Mouse (Mus musculus) adrenal gland, adult 2 months (tissue): ENCODE data around the gene Sec24b. TPM values are rescaled to one million over a fixed set of nuclear protein-coding genes. Genes with fewer than 3 reads are reported as not detected.
A peak's percentile ranks its signal among the peaks of the same experiment; 100 is the strongest.

Source experiments
- DNase-seq: peaks from one replicate; pipeline ENCODE4 v3.0.0; 2021
- polyA plus RNA-seq: library from polyadenylated mRNA; depleted of rRNA; stranded (reverse); fragments of >200 nt; gene quantifications from 2 replicates; pipeline ENCODE4 v1.2.3, GENCODE M21; 2012
- total RNA-seq, 2 experiments: library from RNA; stranded (reverse); gene quantifications; 2 replicates each; pipeline ENCODE4 v1.2.3; 2021

Gene Sec24b
- total and polyA plus RNA-seq, 3 experiments, result 50.5 to 82.5 (median 74.0) TPM

DNA sequence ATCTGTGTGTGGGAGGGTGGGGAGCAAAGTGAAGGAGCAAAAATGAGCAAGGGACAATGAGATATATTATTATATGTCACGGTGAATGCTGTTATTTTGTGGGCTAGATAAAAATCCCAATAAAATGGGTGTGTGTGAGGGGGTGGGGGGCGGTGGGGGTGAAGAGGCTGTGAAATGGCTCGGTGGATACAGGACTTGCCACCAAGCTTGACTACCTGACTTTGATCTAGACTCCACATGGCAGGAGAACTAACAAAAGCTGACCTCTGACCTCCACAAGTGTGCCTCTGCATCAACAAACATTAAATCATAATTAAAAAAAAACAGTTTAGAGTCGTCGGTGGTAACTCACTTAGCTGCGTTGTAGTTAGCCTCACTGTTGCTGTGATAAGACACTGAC is 81.8 kb downstream of the Sec24b start:
- DNase-seq, result no peak

DNA sequence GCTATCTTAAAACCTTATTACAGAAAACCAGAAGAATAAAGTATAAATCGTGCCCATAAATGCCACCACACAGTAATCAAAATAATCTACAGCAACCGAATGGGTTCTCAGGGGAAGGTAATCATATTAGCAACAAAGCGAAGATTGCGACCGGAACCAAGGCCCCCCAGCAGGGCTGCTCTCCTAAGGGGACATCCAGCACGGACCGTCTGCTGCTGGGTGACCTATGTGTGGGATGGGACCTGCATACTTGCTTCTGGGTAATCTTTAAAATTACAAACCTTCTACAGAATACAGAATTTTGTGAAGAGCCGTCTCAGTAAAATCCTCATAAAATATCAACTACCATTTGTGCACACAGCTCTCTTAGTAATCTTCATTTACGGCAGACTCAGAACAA is 82.6 kb downstream of the Sec24b start:
- DNase-seq, result no peak

DNA sequence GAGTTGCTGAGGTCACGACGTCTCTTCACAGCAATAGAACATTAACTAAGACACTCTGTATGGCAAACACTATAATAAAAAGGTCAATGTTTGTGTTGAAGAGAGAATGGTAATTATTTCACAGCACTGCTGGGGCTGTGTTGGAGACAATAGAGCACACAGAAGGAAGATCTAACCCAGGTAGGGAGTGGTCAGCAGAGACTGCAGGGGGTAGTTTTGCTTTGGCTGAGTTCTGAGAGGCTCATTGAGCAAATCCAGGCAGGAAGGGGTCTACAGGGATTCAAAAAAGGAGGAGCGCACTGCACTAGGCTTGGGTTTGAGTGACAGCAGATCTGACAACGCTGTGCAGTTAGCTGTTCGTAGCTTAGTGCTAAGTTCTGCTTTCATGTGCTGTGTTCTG is 85.0 kb downstream of the Sec24b start:
- DNase-seq, result no peak

DNA sequence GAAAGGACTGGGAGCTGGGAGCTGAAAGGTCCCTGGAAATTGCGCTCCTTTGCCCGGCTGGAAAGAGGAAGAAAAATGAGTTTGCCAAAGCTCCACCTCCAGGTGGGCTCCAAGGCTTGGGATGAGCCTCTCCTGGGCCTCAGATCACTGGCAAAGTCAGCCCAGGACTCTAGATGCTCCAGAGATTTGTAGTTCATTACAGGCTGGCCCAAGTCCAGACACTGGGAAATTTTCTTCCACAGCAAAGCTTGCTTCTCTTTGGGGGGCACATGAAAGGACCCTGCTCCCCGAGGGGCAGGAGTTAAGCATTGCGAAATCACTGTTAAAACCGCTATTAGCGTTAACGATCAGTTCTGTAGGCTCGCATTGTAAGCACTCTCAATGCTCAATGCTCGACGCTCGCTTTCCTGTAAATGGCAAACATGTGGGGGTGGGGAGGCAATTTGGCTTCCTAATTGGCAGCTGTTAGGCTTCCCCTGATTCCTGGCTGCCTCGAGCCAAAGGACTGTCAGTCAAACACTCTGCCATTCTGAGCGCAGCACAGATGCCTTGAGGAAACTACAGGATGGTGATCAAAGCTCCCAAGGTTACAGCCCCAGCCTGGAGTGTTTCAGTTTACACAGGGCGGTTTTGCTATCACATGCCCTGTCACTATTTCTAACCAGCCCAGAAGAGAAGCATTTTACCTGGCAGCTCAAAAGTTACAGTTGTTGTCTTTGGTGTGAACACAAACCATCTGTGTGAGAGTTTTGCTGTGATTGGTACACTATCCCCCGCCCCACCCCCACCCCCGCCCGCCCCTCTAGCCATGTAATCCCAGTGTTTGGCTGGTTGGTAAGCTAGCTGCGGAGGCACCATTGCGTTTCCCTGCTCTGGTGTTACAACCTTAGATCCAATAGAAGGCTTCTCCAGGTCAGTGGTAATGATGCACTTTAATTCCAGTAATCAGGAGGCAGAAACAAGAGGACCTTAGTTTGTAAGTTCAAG is 90.5 kb downstream of the Sec24b start:
- DNase-seq, result peak; percentile 32

DNA sequence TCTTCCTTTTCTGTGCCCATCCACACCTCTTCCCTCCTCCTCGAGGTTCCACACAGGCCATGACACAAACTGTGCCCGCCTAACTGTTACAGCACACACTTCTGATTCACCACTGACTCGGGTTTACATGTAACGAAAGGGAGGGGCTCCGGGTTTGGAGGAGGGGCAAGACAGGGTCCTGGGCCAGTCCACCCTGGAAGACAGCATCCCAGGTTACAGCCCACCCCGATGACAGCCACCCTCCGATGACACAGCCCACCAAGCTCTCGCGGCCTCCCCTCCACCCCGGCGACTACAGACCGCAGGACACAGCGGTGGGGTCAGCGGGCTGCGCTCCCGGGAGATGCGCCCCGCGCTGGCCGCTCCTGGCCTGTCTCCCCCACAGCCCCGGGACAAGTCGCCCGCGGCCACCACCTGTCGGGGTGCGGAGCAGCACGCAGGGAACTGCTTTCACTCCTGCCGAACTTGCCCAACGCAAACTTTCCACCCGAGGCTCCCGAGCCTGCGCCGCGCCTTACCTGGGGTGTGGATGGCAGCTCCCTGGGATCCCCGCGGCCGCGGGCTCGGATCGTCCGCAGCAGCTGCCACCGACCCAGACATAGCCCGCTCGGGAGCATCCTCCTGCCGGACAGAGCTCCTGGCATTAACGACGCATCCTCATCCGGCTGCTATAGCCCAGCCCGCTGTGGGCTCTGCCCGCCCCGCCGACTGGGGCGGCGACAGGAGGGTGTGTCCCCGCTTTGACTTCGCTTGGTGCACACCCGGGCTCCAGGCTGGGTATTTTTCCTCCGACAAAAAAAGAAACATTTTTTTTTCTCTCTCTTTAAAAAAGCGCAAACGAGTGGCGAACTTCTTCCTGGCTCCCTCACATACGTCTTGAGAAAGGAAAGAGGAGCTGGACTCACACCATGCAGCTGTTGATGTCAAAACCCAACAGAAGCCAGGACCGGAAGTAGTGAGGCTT is 91.6 kb downstream of the Sec24b start, which contains the start of gene Mcub:
Mcub (minus strand) TSS at position 775 of the 964 bp plus-strand sequence.
- DNase-seq, result peak; percentile 70

DNA sequence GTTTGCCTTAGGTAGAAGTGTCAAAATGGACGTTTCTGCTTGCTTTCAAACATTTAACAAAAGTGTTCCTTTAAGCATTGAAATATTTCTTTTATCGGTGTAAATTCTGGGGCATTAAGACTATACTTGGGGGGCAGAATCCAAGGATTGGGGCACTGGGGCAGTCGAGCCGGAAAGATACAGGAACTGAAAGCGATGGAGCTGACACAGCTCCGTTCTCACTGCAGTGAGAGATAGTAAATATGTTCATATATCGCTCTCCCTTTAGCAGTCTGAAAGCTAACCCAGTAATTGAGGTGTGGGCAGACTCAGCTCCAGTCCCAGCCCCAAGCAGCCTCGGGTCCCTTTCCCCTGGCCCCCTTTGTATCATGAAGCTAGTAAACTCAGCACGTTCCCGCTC is 92.3 kb downstream of the Sec24b start:
- no peak for DNase-seq

DNA sequence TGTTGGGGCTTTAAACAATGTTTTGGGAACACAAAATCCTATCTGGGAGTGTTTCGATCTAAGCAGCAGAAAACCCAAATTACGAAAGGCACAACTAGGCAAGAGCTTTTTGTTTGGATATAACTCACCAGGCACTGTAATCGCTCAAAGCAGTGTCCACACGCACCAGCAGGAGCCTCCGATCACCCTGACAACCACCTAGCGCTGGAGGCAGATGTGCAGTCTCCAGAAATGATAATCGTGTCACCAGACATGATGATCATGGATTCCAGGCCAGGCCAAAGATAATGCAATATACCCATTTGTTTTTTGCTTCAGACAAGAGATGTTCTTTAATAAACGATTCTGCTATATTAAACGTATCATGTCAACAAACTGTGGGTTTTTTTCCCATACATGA is 93.5 kb downstream of the Sec24b start:
- no peak for DNase-seq

DNA sequence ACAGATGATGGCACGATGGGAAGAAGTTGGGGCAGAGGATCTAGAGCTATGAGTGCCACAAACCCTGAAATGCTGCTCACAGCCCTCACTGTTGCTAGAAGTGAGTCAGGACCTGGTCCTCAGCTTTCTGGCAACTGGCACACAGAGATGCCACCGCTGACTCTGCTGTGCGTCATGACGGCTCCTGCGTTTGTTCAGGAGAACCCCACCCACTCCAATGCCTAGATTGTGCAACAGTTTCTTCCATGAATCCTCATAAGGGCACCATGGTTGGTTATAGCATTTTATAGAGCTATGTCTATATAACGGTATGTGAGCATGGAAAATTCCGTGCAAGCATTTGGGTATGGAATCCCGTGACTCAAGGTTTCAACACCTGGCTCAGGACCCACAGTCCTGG is 96.7 kb downstream of the Sec24b start:
- DNase-seq, result no peak

DNA sequence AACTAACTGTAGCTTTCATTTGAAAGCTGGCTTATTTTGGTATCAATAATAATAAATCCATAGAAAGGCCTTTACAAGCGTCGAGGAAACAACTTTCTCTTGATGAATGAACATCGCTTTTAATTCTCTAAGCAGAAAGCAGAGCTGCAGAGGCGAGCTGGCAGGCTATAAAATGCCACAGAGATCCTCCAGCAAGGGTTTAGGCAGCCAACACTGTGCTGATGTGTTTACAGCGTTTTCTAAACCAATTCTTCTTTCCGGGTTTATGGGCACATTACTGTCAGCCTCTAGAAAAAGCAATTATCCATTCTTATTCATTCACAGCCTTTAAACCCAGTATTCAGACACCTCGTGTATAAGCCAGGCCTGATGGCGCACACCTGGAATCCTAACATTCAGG is 98.8 kb downstream of the Sec24b start:
- DNase-seq, result no peak

DNA sequence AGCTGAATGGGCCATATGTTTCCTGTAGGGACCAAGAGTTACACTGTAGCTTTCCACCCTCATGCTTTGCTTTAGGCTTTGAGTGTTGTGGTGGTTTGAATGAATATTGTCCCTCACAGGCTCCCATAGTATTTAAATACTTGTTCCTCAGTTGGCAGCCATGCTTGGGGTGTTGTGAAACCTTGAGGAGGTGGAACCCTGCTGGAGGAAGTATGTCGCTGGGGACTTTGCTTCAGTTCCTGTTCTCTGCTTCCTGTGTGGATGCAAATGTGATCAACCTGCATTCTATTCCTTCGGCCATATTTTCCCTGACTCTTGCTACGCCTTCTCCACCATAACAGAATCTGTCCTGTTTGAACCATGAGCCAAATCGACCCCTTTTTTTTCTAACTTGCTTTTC is 108.1 kb downstream of the Sec24b start:
- DNase-seq, result no peak

DNA sequence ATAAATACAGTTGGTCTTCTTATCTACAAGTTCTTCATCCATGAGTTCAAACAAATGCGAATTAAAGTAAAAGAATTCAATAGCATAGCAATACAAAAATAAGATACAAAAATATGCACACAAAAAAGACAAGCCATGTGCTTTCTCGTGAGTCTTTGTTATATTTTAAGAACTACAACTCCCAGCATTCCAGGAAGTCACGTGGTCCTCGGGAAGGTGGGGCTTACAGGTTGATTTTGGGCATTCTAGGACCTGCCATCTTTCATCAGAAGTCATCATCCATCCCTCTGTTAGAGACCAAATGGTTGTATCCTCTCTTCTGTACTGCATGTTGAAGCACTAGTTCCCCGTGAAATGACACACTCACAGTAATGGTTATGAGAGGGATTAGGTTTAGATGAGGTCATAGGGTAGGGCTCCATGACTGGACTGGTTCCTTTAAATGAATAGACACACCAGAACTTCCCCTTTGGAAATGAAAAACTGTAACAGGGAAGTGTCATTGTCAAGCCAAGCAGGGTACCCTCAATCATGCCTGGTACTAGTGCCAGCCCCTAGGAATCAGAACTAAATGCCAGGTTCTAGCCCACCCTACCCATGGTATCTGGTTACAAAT is 112.1 kb downstream of the Sec24b start:
- no peak for DNase-seq

DNA sequence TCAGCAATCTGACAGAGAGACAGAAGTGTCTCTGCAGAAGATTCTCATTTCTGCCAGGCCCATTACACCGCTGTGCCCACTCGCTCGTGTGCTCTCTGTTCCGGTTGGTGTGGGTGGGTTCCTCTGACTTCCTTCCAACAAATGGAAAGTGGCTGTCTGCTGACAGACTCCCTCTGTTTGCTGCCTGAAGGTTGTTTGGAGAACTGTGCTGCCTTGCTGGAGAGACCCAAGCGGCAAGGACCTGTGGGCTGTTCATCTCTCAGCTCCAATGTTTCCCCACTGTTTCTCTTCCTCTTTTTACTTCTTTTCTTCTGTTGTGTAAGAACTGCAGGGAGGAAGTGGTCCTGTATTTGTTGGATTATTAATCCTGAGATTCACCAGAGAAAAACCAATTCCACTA is 113.0 kb downstream of the Sec24b start:
- peak; percentile 8 for DNase-seq

DNA sequence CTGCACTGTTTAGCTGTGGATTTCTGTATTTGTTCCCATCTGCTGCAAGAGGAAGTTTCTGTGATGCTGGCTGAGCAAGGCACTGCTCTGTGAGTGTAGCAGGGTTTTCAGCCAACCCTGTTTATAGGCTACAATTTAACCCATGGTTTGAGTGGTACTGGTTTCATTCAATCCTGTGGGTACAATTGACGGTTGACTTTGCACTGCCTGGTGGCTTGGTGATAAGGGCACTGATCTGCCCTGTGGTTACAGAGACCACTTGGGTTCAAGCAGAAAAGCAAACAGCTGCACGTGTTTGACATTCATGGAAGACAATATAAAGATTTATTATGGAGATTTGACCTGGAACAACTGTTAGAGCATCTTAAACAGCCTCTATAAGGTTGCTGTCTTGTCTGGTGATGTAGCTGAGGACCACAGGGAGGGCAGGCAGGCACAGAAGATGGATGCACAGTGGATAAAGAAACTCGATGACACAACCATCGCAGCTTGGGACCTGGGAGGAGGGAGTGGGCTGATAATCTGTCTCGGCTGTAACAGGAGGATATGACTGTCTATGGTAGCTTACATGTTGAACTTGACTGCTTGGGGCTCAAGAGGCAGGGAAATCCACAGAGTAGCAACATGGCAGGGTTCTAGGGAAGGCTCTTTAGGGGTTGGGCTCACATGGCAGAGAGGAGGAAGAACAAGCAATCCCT is 115.0 kb downstream of the Sec24b start:
- no peak for DNase-seq

DNA sequence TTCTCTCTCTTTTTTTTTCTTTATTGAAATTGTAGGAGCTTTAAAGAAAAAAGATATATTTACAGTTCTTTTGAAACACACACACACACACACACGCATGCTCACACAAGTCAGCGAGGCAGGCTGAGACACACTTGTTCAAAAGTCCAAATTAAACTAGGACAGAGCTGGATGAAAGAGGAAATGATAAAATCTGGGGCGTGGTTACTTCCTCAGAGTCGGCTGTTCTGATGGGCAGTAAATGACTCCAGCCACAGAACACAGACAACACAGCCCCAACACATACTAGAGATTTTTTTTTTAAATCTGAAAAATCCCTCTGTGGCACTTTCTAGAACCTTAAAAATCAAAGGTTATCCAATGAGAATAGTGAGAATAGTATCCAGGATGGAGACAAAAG is 117.5 kb downstream of the Sec24b start:
- no peak for DNase-seq

DNA sequence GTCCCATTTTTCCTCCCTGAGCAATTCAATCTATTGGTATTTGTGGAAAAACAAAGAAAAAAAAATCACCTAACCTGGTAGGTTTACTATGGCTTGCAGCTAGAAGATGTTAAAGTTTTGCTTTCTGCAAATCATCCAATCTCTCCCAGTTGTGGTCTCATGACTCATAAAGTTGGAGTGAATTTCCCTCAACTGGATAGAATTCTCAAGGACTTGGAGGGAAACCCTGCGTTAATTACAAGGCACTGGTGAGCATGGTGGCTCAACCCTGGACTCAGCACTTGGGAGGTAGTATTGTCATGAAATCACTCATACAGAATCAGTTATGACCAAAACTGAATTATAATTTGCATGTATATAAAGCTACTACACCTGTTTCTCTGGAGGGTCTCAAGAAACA is 120.1 kb downstream of the Sec24b start:
- DNase-seq, result no peak

DNA sequence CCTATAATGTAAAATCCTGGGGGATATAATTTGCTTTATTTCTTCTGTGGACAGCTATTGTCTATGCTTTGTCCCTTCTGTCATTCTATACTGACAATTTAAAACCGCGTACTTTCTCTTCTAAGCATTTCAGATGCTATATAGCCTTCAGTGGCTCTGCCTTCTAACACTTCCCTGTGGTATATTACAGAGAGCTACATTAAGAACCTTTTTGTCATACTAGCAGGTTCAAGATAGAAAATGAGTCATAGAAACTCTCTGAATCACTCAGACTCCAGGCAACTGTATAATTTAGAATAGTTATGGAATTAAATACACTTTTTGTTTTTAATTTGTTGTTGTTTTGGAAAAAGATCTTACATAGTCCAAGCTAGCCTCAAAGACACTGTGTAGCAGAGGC is 120.6 kb downstream of the Sec24b start:
- no peak for DNase-seq

DNA sequence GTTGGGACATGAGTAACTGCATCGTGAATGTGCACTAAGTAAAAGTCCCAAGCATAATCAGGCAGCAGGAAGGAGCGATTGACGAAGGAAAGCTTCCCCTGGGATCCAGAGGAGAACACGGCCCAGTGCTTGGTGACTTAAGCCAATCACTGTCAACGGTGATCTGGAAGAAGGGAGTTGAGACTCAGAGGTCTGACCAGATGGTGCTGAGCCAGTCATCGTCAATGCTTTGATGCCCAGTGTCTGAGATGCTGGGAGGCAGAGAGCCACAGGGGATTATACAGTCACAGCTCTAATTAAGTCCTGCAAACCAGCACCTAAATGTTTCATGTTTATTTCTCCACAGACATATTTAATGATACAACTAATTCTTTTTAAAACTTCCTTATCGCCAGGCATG is 122.3 kb downstream of the Sec24b start:
- DNase-seq, result no peak

DNA sequence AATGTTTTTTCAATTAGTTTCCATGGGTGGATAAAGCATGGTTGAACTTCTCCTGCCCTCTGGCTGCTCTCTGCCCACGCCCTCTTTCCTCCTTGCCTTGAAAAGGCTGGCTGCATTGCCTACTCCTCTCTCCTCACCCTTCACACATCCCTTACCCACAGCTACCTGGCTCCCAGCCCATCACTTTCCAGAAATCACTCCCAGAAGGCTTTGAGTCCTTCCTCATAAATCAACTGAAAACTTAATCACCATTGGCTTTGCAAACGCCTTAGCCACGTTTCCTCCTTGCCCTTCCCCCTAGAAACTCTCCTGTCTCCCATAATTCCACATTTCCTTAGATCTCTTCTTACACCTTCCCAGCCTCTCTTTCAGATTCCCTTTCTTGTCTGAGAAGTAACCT is 123.5 kb downstream of the Sec24b start:
- peak; percentile 59 for DNase-seq

DNA sequence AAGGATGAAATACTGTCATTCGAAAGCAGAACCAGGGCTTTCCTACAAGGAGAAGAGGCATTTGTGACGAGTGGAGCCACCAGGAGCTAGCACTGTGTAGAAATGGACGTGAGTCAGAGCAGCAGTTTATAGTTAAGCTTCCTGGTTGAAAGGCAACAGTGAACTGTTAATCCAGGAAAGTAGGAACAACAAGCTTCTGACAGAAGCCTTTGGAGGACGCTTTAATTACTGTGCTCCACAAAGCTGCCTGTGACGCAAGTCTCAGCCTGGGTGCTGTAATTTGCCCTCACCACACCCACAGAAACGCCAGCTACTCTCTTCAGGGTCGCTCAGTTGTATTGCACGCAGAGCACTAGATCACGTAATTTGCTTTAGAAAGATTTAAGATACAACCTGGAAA is 124.8 kb downstream of the Sec24b start:
- DNase-seq, result peak; percentile 52
